Mouse (Mus musculus): ENCODE measurements around the gene Olfr199. TPM values are rescaled to one million over a fixed set of nuclear protein-coding genes. Genes with fewer than 3 reads are reported as not detected.
"Not testable (repeated sequence)": the region's sequence is repeated elsewhere in the genome, so short reads cannot be mapped to it uniquely, and the experiment has no call there.

Olfr199 gene
- total RNA-seq (2014; fragmentation: Nextera tagmentation), result not detected in 2 replicates
- not detected in 2 replicates for total RNA-seq (2017)

DNA sequence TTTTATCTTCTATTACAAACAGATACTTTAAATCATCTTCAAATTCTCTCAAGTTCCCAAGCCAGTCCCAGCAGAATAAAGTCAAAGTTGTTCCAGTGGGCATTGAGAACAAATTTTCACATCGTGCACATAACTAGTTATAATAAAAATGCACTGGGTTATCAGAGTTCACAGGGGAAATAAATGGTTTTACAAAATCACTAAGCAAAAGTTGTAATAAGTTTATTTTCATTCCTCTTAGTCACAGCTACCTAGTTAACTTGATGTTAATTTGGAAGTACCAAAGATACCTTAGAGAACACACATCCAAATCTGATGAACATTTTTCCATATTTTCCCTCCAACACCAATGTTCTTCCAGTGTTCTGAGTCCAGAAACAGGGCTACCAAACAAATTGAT lies at the start of gene Olfr199:
TSS of gene Olfr199 (minus strand) at position 101 of the 400 bp plus-strand sequence.
- ATAC-seq (replicated peaks; ENCODE audit: poor library complexity, severe bottlenecking), result not testable (repeated sequence)

DNA sequence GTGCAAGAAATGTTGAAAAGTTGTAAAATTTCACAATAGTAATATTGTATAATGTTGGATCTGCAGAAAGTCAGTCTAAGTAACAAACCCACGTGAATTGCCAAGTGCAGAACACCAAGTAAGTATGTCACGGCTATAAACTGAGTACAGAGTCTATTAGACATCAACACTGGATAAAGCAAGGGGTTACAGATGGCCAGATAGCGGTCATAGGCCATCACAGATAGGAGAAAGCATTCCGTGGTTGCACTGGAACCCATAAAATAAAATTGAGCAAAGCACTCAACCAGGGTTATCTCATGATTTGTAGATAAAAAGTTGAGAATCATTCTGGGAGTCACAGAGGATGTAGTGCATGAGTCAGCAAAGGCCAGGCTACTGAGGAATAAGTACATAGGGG lies 49.5 kb upstream of the Olfr199 start:
- ATAC-seq (replicated peaks; ENCODE audit: poor library complexity, severe bottlenecking), result not testable (repeated sequence)

DNA sequence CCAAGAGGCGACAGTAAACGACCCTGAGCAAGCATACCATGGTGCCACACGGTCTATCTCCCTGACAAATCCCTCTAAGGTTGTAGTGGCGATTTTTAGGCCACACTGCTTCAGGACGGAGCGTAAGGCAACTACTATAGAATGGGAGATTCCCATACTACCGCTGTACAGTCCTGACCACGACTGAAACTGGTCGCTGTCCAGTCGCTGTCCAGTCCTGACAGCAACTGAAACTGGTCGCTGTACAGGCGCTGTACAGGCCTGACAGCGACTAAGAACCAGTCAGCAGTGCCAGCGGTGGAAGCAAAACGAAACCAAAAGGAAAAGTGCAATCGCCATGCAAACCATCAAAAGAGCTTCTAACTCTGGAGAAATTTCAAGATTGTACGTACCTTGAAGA lies 30.1 kb upstream of the Olfr199 start:
- no peak for ATAC-seq (replicated peaks; ENCODE audit: poor library complexity, severe bottlenecking)

DNA sequence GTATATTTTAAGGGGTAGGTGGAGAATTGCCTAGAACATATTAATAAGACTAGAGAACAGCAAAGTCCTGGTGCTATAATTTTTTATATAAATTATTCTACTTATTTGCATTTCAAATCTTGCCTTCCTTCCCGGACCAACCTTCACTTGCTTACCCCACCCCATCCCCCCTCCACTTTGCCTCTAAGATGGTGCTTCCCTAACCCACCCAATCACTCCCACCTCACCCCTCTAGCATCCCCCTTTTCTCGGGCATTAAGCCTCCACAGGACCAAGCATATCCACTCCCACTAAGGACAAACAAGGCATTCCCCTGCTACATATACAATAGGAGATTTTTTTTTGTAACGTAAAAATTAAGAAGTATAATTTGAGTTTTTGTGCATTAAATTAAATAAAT lies 1.7 kb downstream of the Olfr199 start:
- not testable (repeated sequence) for ATAC-seq (replicated peaks; ENCODE audit: poor library complexity, severe bottlenecking)

DNA sequence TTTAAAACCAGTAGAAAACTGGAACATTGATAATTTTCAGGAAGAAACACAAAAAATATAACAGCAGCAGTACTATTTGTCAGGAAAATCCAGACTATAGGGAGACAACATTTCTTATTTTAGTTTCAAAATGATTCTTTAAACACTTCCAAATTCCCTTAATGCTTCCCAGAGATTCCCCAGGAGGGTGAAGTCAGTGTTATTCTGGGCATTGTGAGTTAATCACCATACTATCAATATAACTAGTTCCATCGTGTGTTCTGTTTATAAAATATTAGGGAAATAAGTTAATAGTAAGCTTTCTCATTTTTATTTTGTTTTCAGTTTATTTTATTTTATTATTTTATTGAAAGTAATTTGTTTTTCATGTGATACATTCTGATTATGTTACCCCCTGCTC lies 16.1 kb downstream of the Olfr199 start, which contains the start of gene Olfr198:
TSS of gene Olfr198 (minus strand) at position 101 of the 400 bp plus-strand sequence.
- not testable (repeated sequence) for ATAC-seq (replicated peaks; ENCODE audit: poor library complexity, severe bottlenecking)

DNA sequence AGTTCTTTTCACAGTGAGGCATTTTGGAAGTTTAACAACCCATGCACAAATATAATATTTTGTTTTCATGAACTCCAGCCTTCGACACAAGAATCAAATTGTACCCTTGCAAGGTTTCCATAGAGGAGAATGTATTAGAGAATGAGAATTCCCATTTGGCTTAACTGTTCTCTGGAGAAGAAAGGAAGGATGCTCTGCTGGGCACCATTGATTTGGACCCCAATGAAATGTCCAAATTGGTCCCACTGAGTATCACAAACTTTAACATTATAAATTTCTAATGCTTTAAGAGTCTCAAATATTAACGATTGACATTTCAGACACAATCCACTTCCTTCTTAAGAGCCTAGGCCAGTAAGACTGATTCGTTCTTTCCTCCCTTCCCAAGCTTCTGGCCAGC lies 49.2 kb downstream of the Olfr199 start, which contains the start of gene Olfr196:
TSS of gene Olfr196 (minus strand) at position 101 of the 400 bp plus-strand sequence.
- ATAC-seq (replicated peaks; ENCODE audit: poor library complexity, severe bottlenecking), result no peak

Other genes with a start within 250 kb of the Olfr199 start
- not detected in 2 replicates for gene Olfr183, start 224.4 kb downstream of the Olfr199 start, total RNA-seq (2014; fragmentation: Nextera tagmentation)
- gene Olfr183, start 224.4 kb downstream of the Olfr199 start, total RNA-seq (2017), result not detected in 2 replicates
- gene Olfr186, start 189.5 kb downstream of the Olfr199 start, total RNA-seq (2014; fragmentation: Nextera tagmentation), result not detected in 2 replicates
- gene Olfr186, start 189.5 kb downstream of the Olfr199 start, total RNA-seq (2017), result not detected in 2 replicates
- gene Olfr187, start 180.0 kb downstream of the Olfr199 start, total RNA-seq (2014; fragmentation: Nextera tagmentation), result not detected in 2 replicates
- gene Olfr187, start 180.0 kb downstream of the Olfr199 start, total RNA-seq (2017), result not detected in 2 replicates
- gene Olfr190, start 141.8 kb downstream of the Olfr199 start, total RNA-seq (2014; fragmentation: Nextera tagmentation), result not detected in 2 replicates
- not detected in 2 replicates for gene Olfr190, start 141.8 kb downstream of the Olfr199 start, total RNA-seq (2017)
- not detected in 2 replicates for gene Olfr191, start 129.9 kb downstream of the Olfr199 start, total RNA-seq (2014; fragmentation: Nextera tagmentation)
- not detected in 2 replicates for gene Olfr191, start 129.9 kb downstream of the Olfr199 start, total RNA-seq (2017)
- not detected in 2 replicates for gene Olfr193, start 107.9 kb downstream of the Olfr199 start, total RNA-seq (2014; fragmentation: Nextera tagmentation)
- gene Olfr193, start 107.9 kb downstream of the Olfr199 start, total RNA-seq (2017), result not detected in 2 replicates
- gene Olfr194, start 98.7 kb downstream of the Olfr199 start, total RNA-seq (2014; fragmentation: Nextera tagmentation), result not detected in 2 replicates
- not detected in 2 replicates for gene Olfr194, start 98.7 kb downstream of the Olfr199 start, total RNA-seq (2017)
- gene Olfr195, start 72.7 kb downstream of the Olfr199 start, total RNA-seq (2014; fragmentation: Nextera tagmentation), result not detected in 2 replicates
- gene Olfr195, start 72.7 kb downstream of the Olfr199 start, total RNA-seq (2017), result not detected in 2 replicates
- gene Olfr196, start 49.3 kb downstream of the Olfr199 start, total RNA-seq (2014; fragmentation: Nextera tagmentation), result not detected in 2 replicates
- gene Olfr196, start 49.3 kb downstream of the Olfr199 start, total RNA-seq (2017), result not detected in 2 replicates
- not detected in 2 replicates for gene Olfr198, start 16.2 kb downstream of the Olfr199 start, total RNA-seq (2014; fragmentation: Nextera tagmentation)
- gene Olfr198, start 16.2 kb downstream of the Olfr199 start, total RNA-seq (2017), result not detected in 2 replicates
- gene Olfr201, start 52.9 kb upstream of the Olfr199 start, total RNA-seq (2014; fragmentation: Nextera tagmentation), result not detected in 2 replicates
- not detected in 2 replicates for gene Olfr201, start 52.9 kb upstream of the Olfr199 start, total RNA-seq (2017)
- not detected in 2 replicates for gene Olfr202, start 67.0 kb upstream of the Olfr199 start, total RNA-seq (2014; fragmentation: Nextera tagmentation)
- gene Olfr202, start 67.0 kb upstream of the Olfr199 start, total RNA-seq (2017), result not detected in 2 replicates
- gene Olfr203, start 79.1 kb upstream of the Olfr199 start, total RNA-seq (2014; fragmentation: Nextera tagmentation), result not detected in 2 replicates
- gene Olfr203, start 79.1 kb upstream of the Olfr199 start, total RNA-seq (2017), result not detected in 2 replicates
- not detected in 2 replicates for gene Olfr204, start 98.5 kb upstream of the Olfr199 start, total RNA-seq (2014; fragmentation: Nextera tagmentation)
- gene Olfr204, start 98.5 kb upstream of the Olfr199 start, total RNA-seq (2017), result not detected in 2 replicates
- not detected in 2 replicates for gene Olfr205, start 111.4 kb upstream of the Olfr199 start, total RNA-seq (2014; fragmentation: Nextera tagmentation)
- not detected in 2 replicates for gene Olfr205, start 111.4 kb upstream of the Olfr199 start, total RNA-seq (2017)
- gene Olfr206, start 129.5 kb upstream of the Olfr199 start, total RNA-seq (2014; fragmentation: Nextera tagmentation), result not detected in 2 replicates
- gene Olfr206, start 129.5 kb upstream of the Olfr199 start, total RNA-seq (2017), result not detected in 2 replicates
- not detected in 2 replicates for gene Olfr209, start 144.2 kb upstream of the Olfr199 start, total RNA-seq (2014; fragmentation: Nextera tagmentation)
- not detected in 2 replicates for gene Olfr209, start 144.2 kb upstream of the Olfr199 start, total RNA-seq (2017)
- not detected in 2 replicates for gene Gabrr3, start 187.6 kb upstream of the Olfr199 start, total RNA-seq (2014; fragmentation: Nextera tagmentation)
- gene Gabrr3, start 187.6 kb upstream of the Olfr199 start, total RNA-seq (2017), result not detected in 2 replicates

Data from granulocyte monocyte progenitor cell, adult 5-6 weeks (primary cell).